Mouse (Mus musculus): Measurements from ENCODE around the gene Sumf2.
"Not testable (repeated sequence)": the region's sequence is repeated elsewhere in the genome, so short reads cannot be mapped to it uniquely, and the experiment has no call there.

Gene Sumf2

GRCm38 (mm10) chr5:129846752-129847557, at the start of gene Sumf2:
Gene Sumf2, plus strand, starts transcription at chr5:129846986.
- DNase-seq (ENCODE audit: low read depth, low spot score): peak; percentile 98

- no peak for DNase-seq (ENCODE audit: low read depth, low spot score)
Measured at GRCm38 (mm10) chr5:129844848-129845247, 1.9 kb upstream of the Sumf2 start.

- DNase-seq (ENCODE audit: low read depth, low spot score): no peak
Measured at GRCm38 (mm10) chr5:129847558-129847820, 703 bp downstream of the Sumf2 start.

- DNase-seq (ENCODE audit: low read depth, low spot score): no peak
Measured at GRCm38 (mm10) chr5:129855163-129855562, 8.4 kb downstream of the Sumf2 start.

- no peak for DNase-seq (ENCODE audit: low read depth, low spot score)
Measured at GRCm38 (mm10) chr5:129856414-129856813, 9.6 kb downstream of the Sumf2 start.

GRCm38 (mm10) chr5:129862325-129862724, 15.5 kb downstream of the Sumf2 start:
- DNase-seq (ENCODE audit: low read depth, low spot score): no peak

- DNase-seq (ENCODE audit: low read depth, low spot score): peak; percentile 48
Measured at GRCm38 (mm10) chr5:129864467-129864866, 17.7 kb downstream of the Sumf2 start.

- DNase-seq (ENCODE audit: low read depth, low spot score): no peak
Measured at GRCm38 (mm10) chr5:129865841-129866240, 19.1 kb downstream of the Sumf2 start.

GRCm38 (mm10) chr5:129869238-129869995, 22.6 kb downstream of the Sumf2 start:
- DNase-seq (ENCODE audit: low read depth, low spot score): no peak

- DNase-seq (ENCODE audit: low read depth, low spot score): no peak
Measured at GRCm38 (mm10) chr5:129871238-129871637, 24.5 kb downstream of the Sumf2 start.

GRCm38 (mm10) chr5:129873942-129874341, 27.2 kb downstream of the Sumf2 start:
- no peak for DNase-seq (ENCODE audit: low read depth, low spot score)

- DNase-seq (ENCODE audit: low read depth, low spot score): no peak
Measured at GRCm38 (mm10) chr5:129875098-129875497, 28.3 kb downstream of the Sumf2 start.

- DNase-seq (ENCODE audit: low read depth, low spot score): no peak
Measured at GRCm38 (mm10) chr5:129877731-129878455, 31.1 kb downstream of the Sumf2 start.

GRCm38 (mm10) chr5:129878946-129879345, 32.2 kb downstream of the Sumf2 start:
- peak; percentile 35 for DNase-seq (ENCODE audit: low read depth, low spot score)

GRCm38 (mm10) chr5:129879888-129880287, 33.1 kb downstream of the Sumf2 start:
- DNase-seq (ENCODE audit: low read depth, low spot score): no peak

GRCm38 (mm10) chr5:129886271-129886670, 39.5 kb downstream of the Sumf2 start:
- DNase-seq (ENCODE audit: low read depth, low spot score): no peak

- DNase-seq (ENCODE audit: low read depth, low spot score): peak; percentile 98
Measured at GRCm38 (mm10) chr5:129886911-129887636, 40.3 kb downstream of the Sumf2 start, which contains the start of gene Chchd2. Gene Chchd2, minus strand, starts transcription at chr5:129887470.

- not testable (repeated sequence) for DNase-seq (ENCODE audit: low read depth, low spot score)
Measured at GRCm38 (mm10) chr5:129890390-129890789, 43.6 kb downstream of the Sumf2 start.

- DNase-seq (ENCODE audit: low read depth, low spot score): peak; percentile 96
Measured at GRCm38 (mm10) chr5:129895198-129896088, 48.7 kb downstream of the Sumf2 start, which contains the start of gene Zbed5. Gene Zbed5, plus strand, starts transcription at chr5:129895723.

- no peak for DNase-seq (ENCODE audit: low read depth, low spot score)
Measured at GRCm38 (mm10) chr5:129898449-129898848, 51.7 kb downstream of the Sumf2 start, which contains the start of gene Phkg1. Gene Phkg1, minus strand, starts transcription at chr5:129898549.
